ENCODE assay signal across 8 mouse cellular contexts in the genomic region with DNA sequence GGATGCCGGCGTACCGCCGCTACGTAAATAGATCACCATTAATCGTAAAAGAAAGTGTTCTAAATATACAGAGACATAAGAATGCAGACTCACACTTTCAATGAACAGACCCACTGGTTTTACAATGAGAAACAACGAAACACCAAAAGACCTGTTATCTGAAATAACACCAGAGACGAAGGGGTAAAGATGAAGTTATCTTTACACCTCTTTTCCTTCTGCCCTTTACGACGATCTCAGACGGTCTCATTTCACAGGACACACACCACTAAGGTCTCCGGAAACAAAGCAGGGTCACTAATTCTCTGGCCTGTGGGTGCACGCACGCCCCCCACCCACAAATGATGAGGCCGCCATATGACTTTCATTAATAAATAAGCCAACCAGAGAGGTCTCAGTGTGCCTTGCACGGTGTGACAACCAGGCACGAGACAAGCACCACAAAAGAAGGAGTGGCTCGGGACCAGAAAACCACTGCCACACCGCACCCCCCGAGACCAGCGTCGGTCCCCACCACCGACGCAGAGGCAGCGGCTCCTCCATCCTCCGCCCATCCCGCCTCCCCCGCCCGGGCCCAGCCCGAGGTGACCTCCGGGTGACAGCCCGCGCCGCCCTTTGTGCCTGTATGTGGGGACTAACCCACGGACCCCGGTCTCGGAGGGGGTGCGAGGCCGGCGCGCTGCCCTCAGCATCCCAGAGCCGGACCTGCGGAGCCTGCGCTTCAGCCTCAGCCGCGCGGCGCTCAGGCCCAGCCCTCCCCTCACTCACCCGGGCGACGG. TPM values are rescaled to one million over a fixed set of nuclear protein-coding genes. Genes with fewer than 3 reads are reported as not detected.
A peak's percentile ranks its signal among the peaks of the same experiment; 100 is the strongest.
DNase-seq lines count a peak whose midpoint lies in the region; ATAC-seq and TF ChIP-seq lines count a peak whose summit lies in the region.

No protein-coding gene starts in this region.

- under 1% methylated on average over 51 of the region's 51 CpGs for WGBS in embryonic facial prominence, embryonic 13.5 days
- under 1% methylated on average over 50 of the region's 51 CpGs for WGBS in intestine, embryonic 16.5 days
- under 1% methylated on average over 41 of the region's 51 CpGs for WGBS in midbrain, postnatal 0 days

- no peaks in the 10 kb centered on the region; the same call in 1 of the 2 replicates for H3K27me3 ChIP-seq in embryonic facial prominence, embryonic 13.5 days
- no peaks in the 10 kb centered on the region for H3K27me3 ChIP-seq in intestine, embryonic 16.5 days (replicated peaks; ENCODE audit: control insufficient read depth, insufficient read depth, low read length)
- peaks cover 4% of the 10 kb centered on the region; the same call in 1 of the 2 replicates for H3K27me3 ChIP-seq in midbrain, postnatal 0 days (ENCODE audit: insufficient read depth, low read length)

- peak overlapping the region; percentile 88 for H3K4me2 ChIP-seq in embryonic facial prominence, embryonic 13.5 days
- peak overlapping the region; percentile 87 for H3K4me2 ChIP-seq in intestine, embryonic 16.5 days (ENCODE audit: low read depth, low read length)
- H3K4me2 ChIP-seq in midbrain, postnatal 0 days (ENCODE audit: low read depth, low read length, poor library complexity, severe bottlenecking), result peak overlapping the region; percentile 57

- H3K4me1 ChIP-seq in embryonic facial prominence, embryonic 13.5 days, result peaks cover 19% of the 10 kb centered on the region
- peaks cover 13% of the 10 kb centered on the region for H3K4me1 ChIP-seq in intestine, embryonic 16.5 days (ENCODE audit: control insufficient read depth, insufficient read depth, low read length)
- H3K4me1 ChIP-seq in midbrain, postnatal 0 days (ENCODE audit: insufficient read depth, low read length), result no peaks in the 10 kb centered on the region

- H3K9me3 ChIP-seq in embryonic facial prominence, embryonic 13.5 days, result no peaks in the 10 kb centered on the region
- no peaks in the 10 kb centered on the region for H3K9me3 ChIP-seq in intestine, embryonic 16.5 days (ENCODE audit: control insufficient read depth, low read length)
- H3K9me3 ChIP-seq in midbrain, postnatal 0 days (ENCODE audit: low read length), result no peaks in the 10 kb centered on the region

- TF ChIP-seq CTCF in midbrain, postnatal 0 days (IDR thresholded peaks at IDR 0.05), result no peak

- ATAC-seq in embryonic facial prominence, embryonic 13.5 days (ENCODE audit: insufficient number of reproducible peaks, insufficient read depth, low FRiP score, low TSS enrichment, low read depth), result peak; percentile 72
- no peak for ATAC-seq in intestine, embryonic 16.5 days
- peak; percentile 84; the same call in 1 of the 2 replicates for ATAC-seq in midbrain, postnatal 0 days (ENCODE audit: low FRiP score)

- peak overlapping the region; percentile 89 for H3K27ac ChIP-seq in embryonic facial prominence, embryonic 13.5 days
- peak overlapping the region; percentile 80 for H3K27ac ChIP-seq in intestine, embryonic 16.5 days (ENCODE audit: low read length)
- peak overlapping the region; percentile 97 for H3K27ac ChIP-seq in midbrain, postnatal 0 days (ENCODE audit: low read depth, low read length)

- DNase-seq in layer of hippocampus, adult 8-10 months (ENCODE audit: low spot score in 2 of 2), result peak; percentile 17 to 31
- no peak for DNase-seq in layer of hippocampus, adult 11-12 months (ENCODE audit: low spot score)
- peak; percentile 15 for DNase-seq in NIH3T3 (ENCODE audit: low read depth)
- peak; percentile 56 for DNase-seq in midbrain, postnatal 0 days (ENCODE audit: low spot score)
- no peak for DNase-seq in ovary, postnatal 36 days (ENCODE audit: low spot score)
- no peak for DNase-seq in urinary bladder, postnatal 10 days (ENCODE audit: low spot score)

- H3K4me3 ChIP-seq in embryonic facial prominence, embryonic 13.5 days, result peak overlapping the region; percentile 97
- H3K4me3 ChIP-seq in intestine, embryonic 16.5 days (ENCODE audit: low read length), result peak overlapping the region; percentile 92
- peak overlapping the region; percentile 96 for H3K4me3 ChIP-seq in midbrain, postnatal 0 days (ENCODE audit: low read depth, low read length)

- no peaks in the 10 kb centered on the region for H3K36me3 ChIP-seq in embryonic facial prominence, embryonic 13.5 days
- H3K36me3 ChIP-seq in intestine, embryonic 16.5 days (ENCODE audit: control insufficient read depth, insufficient read depth, low read length), result no peaks in the 10 kb centered on the region
- no peaks in the 10 kb centered on the region for H3K36me3 ChIP-seq in midbrain, postnatal 0 days (ENCODE audit: insufficient read depth, low read length)

- H3K9ac ChIP-seq in embryonic facial prominence, embryonic 13.5 days, result peak overlapping the region; percentile 96
- peak overlapping the region; percentile 93 for H3K9ac ChIP-seq in intestine, embryonic 16.5 days (ENCODE audit: low read depth, low read length)
- peak overlapping the region; percentile 99 for H3K9ac ChIP-seq in midbrain, postnatal 0 days (replicated peaks; ENCODE audit: low read length, poor library complexity, severe bottlenecking)

RNA-seq across cellular contexts. Expression of a gene that starts 0.5 kb away (rescaled TPM):
- total RNA-seq in layer of hippocampus, adult 8-10 months (2022), result 10 to 100 TPM; 26.5 to 30.2 (median 28.2) TPM
- polyA plus RNA-seq in embryonic facial prominence, embryonic 13.5 days (2015; fragmentation: Nextera tagmentation; extraction: Ambion mirVana), result 10.8 and 11.0 TPM in 2 replicates
- polyA plus RNA-seq in intestine, embryonic 16.5 days (2015; fragmentation: Nextera tagmentation; extraction: Ambion mirVana), result 1.7 and 2.3 TPM in 2 replicates
- 26.3 and 29.4 TPM in 2 replicates for total RNA-seq in midbrain, postnatal 0 days (2014; rRNA removed)
- 10.6 and 11.1 TPM in 2 replicates for polyA plus RNA-seq in midbrain, postnatal 0 days (2015; fragmentation: Nextera tagmentation; extraction: Ambion mirVana)

Comparison
In these comparisons a context has a peak if more than half of its experiments do, and no peak if none do; other contexts are left out.
1. DNase-seq: peak in layer of hippocampus, adult 8-10 months (2 of 2), NIH3T3 (single experiment) and midbrain, postnatal 0 days (single experiment); none in layer of hippocampus, adult 11-12 months (single experiment), ovary, postnatal 36 days (single experiment) and urinary bladder, postnatal 10 days (single experiment).
2. Peak in every context shown above with its lines, with median percentiles within 50 percentile points of each other: H3K27ac ChIP-seq, H3K4me2 ChIP-seq, H3K4me3 ChIP-seq and H3K9ac ChIP-seq.